Mouse (Mus musculus) v-Abl transformed pro-B cells (cell line): ENCODE measurements around the gene Gsg1l.

Experiments
- in situ Hi-C, 2 experiments: fragments of 400-800 bp; cut with MboI; formaldehyde crosslinking; loops; one replicate each; pipeline ENCODE4 v1.15.1; 2025; ENCODE audit not compliant: unreplicated experiment in 2 of 2

Gene Gsg1l

GRCm38 (mm10) chr7:126038366-126039246 is 43.6 kb downstream of the Gsg1l start:
- in situ Hi-C loops = no loop called here

- in situ Hi-C loops = no loop called here
Measured at GRCm38 (mm10) chr7:126035332-126035731, 46.9 kb downstream of the Gsg1l start.

DNA sequence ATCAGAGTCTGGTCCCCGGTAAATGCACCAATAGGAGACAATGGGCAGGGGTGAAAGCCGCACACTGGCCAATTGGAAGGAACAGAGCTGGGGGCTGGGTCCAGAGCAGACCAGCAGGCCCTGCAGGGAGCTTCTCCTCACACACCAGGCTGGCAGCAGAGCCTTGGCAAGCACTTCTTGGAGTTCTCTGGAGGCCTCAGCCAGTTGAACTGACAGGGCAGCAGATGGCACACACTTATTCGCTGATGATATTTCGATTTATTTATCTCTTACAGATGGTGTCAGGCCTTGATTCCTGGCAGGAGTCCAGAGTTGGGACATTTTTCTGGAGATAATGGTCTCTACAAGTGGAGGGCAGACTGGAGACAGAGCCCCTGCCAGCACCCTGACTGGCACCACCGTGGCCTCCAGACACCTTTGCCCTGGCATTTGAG is 49.4 kb downstream of the Gsg1l start:
- in situ Hi-C loops = loop anchor here in 1 of 2 experiments (5.0 kb wide), 1 partner anchor 45 kb away; no protein-coding TSS in a partner anchor

DNA sequence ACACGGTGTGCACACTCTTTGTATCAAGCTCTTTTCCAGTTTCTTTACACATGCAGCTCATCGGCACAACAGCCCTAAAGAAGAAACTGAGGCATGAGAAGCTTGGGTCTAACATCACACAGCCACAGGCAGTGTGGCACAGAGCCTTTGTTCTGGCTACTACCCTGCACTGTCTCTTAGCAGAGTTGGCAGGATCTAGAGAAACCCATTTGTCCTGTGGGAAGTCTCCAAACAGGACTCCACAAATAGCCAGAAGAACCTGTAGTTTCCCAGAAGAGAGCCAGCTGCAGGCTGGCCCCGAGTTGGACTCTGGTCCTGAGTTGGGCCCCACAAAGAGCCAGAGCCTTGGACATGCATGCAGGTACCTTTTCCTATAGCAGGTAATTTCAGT is 49.9 kb downstream of the Gsg1l start:
- in situ Hi-C loops = loop anchor here in 1 of 2 experiments (5.0 kb wide), 1 partner anchor 45 kb away; no protein-coding TSS in a partner anchor

- in situ Hi-C loops = loop anchor here in 1 of 2 experiments (5.0 kb wide), 1 partner anchor 46 kb away; no protein-coding TSS in a partner anchor
Measured at GRCm38 (mm10) chr7:126031598-126032364, 50.4 kb downstream of the Gsg1l start.

GRCm38 (mm10) chr7:126027410-126027809 is 54.8 kb downstream of the Gsg1l start:
- in situ Hi-C loops = loop anchor here in 1 of 2 experiments (5.0 kb wide), 1 partner anchor 100 kb away; no protein-coding TSS in a partner anchor

DNA sequence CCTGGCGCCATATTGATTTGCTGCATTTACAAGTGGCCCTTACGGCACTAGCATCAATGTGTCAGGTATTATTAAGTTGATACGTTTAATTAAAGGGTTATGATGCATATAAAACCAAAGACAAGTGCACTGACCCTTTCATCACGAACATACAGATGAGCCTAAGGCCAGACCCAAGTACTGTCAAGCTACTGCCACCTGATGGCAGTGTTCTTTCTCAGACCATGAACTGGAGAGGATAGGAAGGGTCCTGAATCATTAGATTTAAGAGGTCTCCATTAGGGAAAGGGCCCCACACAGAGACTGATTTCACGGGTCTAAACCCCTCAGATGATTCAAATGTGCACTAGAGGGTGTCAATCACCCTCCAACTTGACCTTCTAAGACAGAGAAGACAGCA is 55.6 kb downstream of the Gsg1l start:
- in situ Hi-C loops = loop anchor here in 1 of 2 experiments (5.0 kb wide), 1 partner anchor 99 kb away; no protein-coding TSS in a partner anchor

DNA sequence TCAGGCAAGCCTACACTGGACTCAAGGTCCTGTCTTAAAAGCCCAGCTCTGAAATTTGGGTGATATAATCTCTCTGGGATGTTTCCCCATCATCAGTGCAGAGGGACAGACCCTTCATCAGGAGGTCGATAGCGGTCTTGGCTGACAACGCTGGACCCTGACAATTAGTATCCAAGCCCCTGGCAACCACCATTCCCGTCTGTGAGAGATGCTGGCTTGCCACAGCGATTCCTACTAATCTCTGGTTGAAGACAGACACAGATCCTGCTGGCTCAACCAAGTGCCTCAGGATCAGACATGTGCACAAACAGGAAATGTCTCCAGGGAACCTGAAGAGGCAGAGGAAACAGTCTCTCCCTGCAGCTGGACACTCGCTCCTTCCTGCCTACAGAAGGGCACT is 62.2 kb downstream of the Gsg1l start:
- in situ Hi-C loops = no loop called here

- in situ Hi-C loops = no loop called here
Measured at GRCm38 (mm10) chr7:126019321-126019720, 62.9 kb downstream of the Gsg1l start.

DNA sequence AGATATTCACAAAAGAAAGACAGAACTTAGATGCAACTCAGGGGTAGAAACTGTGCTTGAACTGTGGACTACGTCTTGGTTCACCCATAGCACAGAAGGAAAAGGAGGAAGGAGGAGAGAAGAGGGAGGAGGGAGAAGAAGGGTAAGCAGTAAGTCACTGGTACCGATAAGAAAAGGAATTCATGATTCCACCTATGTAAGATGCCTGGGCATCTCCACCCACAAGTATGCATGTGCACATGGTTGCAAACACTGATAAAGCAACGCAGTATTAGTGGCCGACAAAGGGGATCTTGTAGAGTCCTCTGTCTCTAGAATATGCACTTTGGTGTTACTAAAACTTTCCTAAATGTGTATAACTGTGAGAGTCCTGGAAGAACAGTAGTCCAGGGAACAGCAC is 64.8 kb downstream of the Gsg1l start:
- in situ Hi-C loops = no loop called here

DNA sequence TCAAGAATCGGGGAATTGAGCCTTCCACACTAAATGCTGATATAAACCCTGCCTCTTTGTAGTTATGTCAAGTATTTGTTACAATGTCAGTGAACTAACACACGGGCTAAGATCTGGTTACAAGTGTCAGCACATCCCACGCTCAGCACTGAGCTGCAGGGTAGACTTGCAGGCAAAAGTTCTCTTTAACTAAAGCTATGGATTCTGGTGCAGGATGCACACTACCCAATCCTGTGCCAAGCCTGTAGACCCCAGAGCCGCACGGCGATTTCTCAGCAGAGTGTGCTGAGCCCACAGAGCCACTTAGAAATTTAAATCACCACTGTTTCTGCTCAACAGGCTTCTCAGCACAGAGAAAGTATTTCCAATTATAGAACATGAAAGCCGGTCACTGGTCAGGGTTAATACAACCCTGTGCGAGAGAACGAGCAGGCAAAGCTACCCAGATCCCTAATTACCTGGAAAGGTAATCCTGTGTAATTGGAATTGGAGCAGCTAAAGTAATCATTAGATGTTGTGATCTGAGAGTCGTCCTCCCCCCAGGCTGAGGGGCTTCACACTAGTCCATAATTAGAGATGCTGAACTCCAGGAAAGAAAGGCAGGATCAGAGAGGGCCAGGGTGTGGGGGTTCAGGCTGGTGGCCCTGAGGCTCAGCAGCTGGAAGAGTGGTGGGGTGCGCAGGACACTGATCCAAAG is 69.7 kb downstream of the Gsg1l start:
- in situ Hi-C loops = no loop called here

DNA sequence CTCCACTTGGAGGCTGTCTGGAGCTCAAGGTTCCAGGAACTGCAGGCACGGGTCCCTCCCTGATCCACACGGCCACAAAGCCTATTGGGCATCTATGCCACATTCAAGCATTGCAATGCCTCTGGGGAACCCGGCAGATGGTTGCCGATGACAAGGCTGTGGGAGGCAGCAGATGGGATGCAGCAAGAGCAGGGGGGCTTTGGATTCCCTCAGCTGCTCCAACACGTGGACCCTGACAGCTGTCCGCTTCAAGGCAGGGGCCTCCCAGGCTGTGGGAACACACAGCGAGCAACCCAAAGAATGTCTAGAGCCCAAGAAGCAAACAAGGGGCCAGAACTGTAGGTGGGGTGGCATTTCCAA is 73.4 kb downstream of the Gsg1l start:
- in situ Hi-C loops = no loop called here

DNA sequence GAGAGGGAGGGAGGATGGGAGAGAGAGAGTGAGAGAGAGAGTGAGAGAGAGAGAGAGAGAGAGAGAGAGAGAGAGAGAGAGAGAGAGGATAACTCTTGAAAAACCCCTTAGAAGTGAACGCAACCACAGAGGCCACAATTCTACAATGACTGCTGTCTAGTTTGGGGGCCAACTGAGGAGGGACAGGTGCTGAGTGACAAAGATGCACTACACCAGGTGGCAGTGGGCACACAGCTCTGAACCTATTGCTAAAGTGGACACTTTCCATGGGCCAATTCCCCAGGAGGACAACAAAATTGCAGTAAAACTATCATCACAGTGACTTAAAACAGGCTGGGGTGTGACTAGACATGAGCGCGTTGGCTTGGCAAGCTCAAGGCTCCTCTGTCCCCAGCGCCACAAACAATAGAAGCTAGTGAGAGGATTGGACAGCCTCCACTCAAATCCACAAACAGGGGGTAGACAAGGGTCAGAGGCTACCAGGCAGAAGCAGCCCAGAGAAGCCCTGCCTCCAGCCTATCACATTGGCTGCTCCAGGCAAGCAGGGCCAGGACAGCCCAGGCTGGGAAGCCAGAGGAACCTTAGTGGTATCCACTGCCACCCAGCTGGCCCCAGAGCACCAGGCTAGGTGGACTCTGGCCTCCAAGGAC is 73.9 kb downstream of the Gsg1l start:
- in situ Hi-C loops = no loop called here

DNA sequence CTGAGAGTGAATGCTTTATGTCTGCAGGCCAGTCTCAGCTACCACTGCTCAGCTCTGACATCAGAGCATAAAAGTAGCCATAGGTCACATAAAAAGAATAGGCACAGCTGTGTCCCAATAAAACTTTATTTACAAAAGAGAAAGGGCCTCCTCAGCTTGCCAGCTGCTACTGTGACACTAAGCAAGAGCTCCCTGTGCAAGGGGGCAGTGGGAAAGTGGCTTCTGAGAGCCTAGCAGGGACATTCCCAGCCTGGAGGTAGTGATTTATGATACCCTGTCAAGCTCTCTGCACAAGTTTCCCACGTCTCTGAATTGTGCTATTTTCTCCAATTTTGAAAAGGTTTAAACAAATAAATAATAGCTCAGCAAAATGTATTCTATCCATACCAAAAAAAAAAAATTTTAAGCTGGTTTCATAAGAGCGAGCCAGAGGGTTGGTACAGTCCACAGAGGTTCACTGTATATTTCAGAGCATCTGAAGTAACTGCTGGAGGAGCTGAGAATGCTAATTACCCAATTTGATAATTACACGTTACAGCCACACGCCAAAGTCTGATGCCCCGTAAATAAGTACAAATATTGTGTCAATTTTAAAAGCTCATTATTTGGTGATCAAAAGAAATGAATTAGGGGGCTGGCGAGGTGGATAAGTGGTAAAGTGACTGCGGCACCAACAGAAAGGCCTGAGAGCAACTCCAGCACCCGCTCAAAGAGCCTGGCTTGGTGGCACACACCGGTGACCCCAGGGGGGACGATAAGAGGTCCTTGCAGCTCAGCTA is 74.9 kb downstream of the Gsg1l start:
- in situ Hi-C loops = no loop called here

GRCm38 (mm10) chr7:126005274-126005673 is 76.9 kb downstream of the Gsg1l start:
- in situ Hi-C loops = no loop called here

DNA sequence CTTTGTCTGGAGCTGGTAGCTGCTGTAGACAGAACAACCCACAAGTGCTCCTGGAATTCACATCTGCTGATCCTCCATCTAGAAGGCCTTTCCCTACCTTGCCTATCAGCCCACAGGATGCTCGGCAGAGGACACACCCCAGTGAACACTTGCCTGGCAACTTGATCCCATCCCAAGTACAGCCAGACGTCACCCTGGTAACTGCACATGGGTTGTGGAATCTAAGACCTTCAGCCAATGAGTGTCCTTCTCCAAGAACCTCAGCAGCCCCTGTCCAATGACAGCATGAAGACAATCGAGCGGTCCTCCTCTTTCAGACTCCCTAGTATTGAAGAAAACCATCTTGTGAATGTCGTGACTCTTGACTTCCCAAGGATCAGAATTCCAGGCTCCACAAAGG is 80.5 kb downstream of the Gsg1l start:
- in situ Hi-C loops = no loop called here

GRCm38 (mm10) chr7:125999921-126000320 is 82.3 kb downstream of the Gsg1l start:
- in situ Hi-C loops = no loop called here

- in situ Hi-C loops = no loop called here
Measured at GRCm38 (mm10) chr7:125996151-125996550, 86.1 kb downstream of the Gsg1l start.

DNA sequence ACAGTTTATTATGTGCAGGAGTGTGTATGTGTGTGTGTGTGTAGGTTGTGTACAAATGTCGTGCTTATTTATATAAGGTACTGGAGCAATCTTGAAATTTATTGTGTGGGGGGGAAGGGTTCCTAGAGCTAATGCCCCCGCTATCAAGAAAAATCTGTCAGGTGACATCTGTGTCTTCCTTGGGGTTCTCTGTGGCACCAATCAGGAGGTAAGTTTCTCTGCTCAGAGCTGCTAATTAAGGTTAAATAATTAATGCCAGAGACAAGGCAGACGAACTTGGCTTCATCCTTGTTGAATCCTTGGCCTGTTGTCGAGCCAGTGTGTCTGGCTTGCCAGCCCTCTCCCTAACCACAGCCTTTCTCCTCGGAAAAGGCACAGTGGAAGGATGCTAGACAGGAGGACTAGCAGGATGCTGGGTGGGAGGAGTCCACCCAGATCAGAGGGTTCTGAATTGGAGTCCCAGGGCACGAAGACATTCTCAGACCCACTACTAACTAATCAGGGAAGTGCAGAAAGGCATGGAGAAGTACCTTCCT is 89.8 kb downstream of the Gsg1l start:
- in situ Hi-C loops = no loop called here
